Mouse (Mus musculus): ENCODE results near the gene Spata46.

DNA sequence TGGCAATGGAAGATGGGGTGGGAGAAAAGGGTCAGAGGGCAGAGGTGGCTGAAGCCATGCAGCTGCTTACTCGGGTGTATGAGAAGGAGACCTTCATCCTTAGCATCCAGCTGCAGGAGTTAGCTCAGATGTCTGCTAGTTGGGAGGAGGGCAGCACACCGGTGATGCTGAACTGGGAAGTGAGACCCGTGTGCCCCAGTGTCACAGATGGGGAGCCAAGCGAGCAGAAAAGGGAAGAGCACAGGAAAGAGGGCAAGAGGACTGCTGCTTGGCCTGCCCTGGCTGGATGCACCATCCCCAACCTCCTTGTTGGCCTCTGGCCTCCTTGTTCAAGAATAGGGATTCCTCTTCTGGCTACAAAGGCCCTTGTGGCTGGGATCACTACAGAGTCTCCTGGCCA is 9.1 kb upstream of the Spata46 start:
- TF ChIP-seq POLR2A (IDR thresholded peaks at IDR 0.05; ENCODE audit: borderline replicate concordance, extremely low read depth, insufficient read depth, insufficient read length, poor library complexity, severe bottlenecking) (no peak), CTCF (IDR thresholded peaks at IDR 0.05; ENCODE audit: borderline replicate concordance, extremely low read depth, insufficient read depth, insufficient read length) (no peak)
